Mouse (Mus musculus) E14TG2a.4 (cell line): ENCODE results near the gene Fscn3.

Experiments
- H3K27me3 ChIP-seq: 2 replicates; pipeline ENCODE4 v1.6.1; 2014; ENCODE audit warnings: low read length, control low read depth; ENCODE audit not compliant: insufficient read depth
- H3K36me3 ChIP-seq: 2 replicates; pipeline ENCODE4 v1.6.1; 2014; ENCODE audit warnings: low read length, control low read depth; ENCODE audit not compliant: insufficient read depth
- H3K4me1 ChIP-seq: replicated peaks from 2 replicates; pipeline ENCODE4 v1.6.1; 2014; ENCODE audit warnings: low read depth, low read length, control low read depth
- H3K4me3 ChIP-seq: replicated peaks from 2 replicates; pipeline ENCODE4 v1.5.1; 2014; ENCODE audit warnings: mild to moderate bottlenecking, low read length
- H3K9me3 ChIP-seq: 2 replicates; pipeline ENCODE4 v1.6.1; 2014; ENCODE audit warnings: low read length, control low read depth
- CTCF ChIP-seq: conservative IDR thresholded peaks from 2 replicates; pipeline ENCODE4 v1.5.1; 2014; ENCODE audit warnings: low read length
- NANOG ChIP-seq: IDR thresholded peaks from 2 replicates; pipeline ENCODE4 v1.6.1; 2014; ENCODE audit warnings: borderline replicate concordance, low read length, mixed read lengths
- POU5F1 ChIP-seq: IDR thresholded peaks from 2 replicates; pipeline ENCODE4 v1.6.1; 2014; ENCODE audit warnings: low read length, borderline replicate concordance

The Fscn3 gene

DNA sequence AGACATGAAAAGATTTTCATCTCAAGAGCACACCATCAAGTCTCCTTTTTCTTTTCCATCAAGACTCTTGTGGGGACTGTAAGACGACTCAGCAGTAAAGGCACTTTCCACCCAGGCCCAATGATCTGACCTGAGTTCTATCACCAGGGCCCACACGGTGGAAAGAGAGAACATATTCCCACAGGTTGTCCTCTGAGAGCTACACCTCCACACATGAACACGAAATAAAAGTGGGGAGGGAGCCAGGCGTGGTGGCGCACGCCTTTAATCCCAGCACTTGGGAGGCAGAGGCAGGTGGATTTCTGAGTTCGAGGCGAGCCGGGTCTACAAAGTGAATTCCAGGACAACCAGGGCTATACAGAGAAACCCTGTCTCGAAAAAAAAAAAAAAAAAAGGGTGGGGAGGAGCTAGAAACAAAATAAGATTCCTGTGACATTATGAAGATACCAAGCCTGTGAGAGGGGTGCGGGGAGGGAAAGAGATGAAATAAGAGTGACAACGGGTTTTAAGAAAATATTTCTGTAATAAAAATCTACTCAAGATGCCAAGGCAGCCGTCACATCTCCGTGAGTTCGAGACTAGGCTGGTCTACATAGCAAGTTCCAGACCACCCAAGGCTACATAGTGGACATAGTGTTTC, 4.8 kb upstream of the Fscn3 start:
- Histone ChIP-seq H3K4me1 (peaks cover 56% of the 10 kb centered on the region), H3K36me3 (peaks cover 50% of the 10 kb centered on the region), H3K9me3 (no peaks in the 10 kb centered on the region), H3K4me3 (peak overlapping the region; percentile 94; the same call in 1 of the 2 replicates), H3K27me3 (no peaks in the 10 kb centered on the region)
- TF ChIP-seq CTCF: no peak
- no peak for TF ChIP-seq POU5F1
- no peak for TF ChIP-seq NANOG

- Histone ChIP-seq H3K36me3 (peaks cover 45% of the 10 kb centered on the region), H3K4me1 (peaks cover 50% of the 10 kb centered on the region)
These were observed 4.3 kb upstream of the Fscn3 start, which contains the start of gene Arf5 for GRCm38 (mm10) chr6:28423313-28423712. Gene Arf5, plus strand, starts transcription at chr6:28423560.

GRCm38 (mm10) chr6:28423767-28424695, 3.6 kb upstream of the Fscn3 start:
- Histone ChIP-seq H3K4me1 (peaks cover 43% of the 10 kb centered on the region), H3K36me3 (peaks cover 38% of the 10 kb centered on the region), H3K4me3 (peak overlapping the region; percentile 94), H3K9me3 (no peaks in the 10 kb centered on the region), H3K27me3 (no peaks in the 10 kb centered on the region)
- no peak for TF ChIP-seq POU5F1
- TF ChIP-seq CTCF: no peak
- no peak for TF ChIP-seq NANOG

More at GRCm38 (mm10) chr6:28423313-28423712, 4.3 kb upstream of the Fscn3 start, which contains the start of gene Arf5:
- Histone ChIP-seq H3K27me3 (no peaks in the 10 kb centered on the region), H3K9me3 (no peaks in the 10 kb centered on the region), H3K4me3 (peak within 1 kb of the TSS; percentile 94)
- TF ChIP-seq POU5F1: no peak
- no peak for TF ChIP-seq NANOG
- TF ChIP-seq CTCF: no peak

DNA sequence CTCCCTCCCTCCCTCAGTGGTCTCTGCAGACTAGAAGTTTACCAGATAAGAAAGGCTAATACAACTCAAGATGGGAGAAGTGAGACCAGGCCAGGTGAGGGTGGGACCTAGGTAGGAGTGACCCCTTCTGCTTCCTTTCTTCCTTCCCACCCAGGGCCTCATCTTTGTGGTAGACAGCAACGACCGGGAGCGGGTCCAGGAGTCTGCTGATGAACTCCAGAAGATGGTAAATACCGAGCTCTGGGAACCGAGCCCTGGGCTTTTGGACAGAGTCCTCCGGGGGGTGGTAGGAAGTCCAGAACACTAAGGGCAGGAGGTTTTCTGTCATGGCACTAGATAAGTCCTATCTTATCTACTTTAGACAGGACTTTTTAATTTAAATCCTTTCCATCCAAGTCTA, 2.6 kb upstream of the Fscn3 start:
- Histone ChIP-seq H3K36me3 (peaks cover 28% of the 10 kb centered on the region), H3K9me3 (no peaks in the 10 kb centered on the region), H3K4me1 (peaks cover 36% of the 10 kb centered on the region), H3K4me3 (no peak overlapping the region), H3K27me3 (no peaks in the 10 kb centered on the region)
- TF ChIP-seq POU5F1 (no peak), NANOG (no peak), CTCF (no peak)

DNA sequence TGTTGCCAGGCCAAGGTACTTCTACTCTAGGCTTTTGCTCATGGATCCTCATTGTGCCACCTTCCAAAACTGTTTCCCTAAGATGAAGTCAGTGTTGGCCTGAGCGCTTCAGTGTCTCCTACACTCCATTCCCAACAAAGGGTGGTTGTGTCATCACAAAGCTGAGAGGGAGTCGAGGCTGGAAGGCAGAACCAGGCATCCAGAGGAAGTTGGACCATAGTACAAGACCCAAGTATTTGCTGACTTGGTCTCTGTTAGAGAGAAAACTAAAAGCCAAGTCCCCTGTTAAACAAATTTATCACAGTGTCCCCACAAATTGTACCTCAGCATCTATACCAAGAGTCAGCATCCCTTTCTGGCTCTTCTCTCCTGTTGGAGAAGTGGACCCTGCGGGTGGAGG, 701 bp downstream of the Fscn3 start, which contains the start of gene Gcc1:
Gene Gcc1 (minus strand): TSS at position 101 of the 400 bp plus-strand sequence.
- no peaks in the 10 kb centered on the region for H3K27me3 ChIP-seq
- no peak within 1 kb of the TSS for H3K4me3 ChIP-seq
- peaks cover 14% of the 10 kb centered on the region; the same call in 1 of the 2 replicates for H3K4me1 ChIP-seq
- H3K36me3 ChIP-seq: peaks cover 22% of the 10 kb centered on the region
- TF ChIP-seq POU5F1: no peak
- no peaks in the 10 kb centered on the region for H3K9me3 ChIP-seq

GRCm38 (mm10) chr6:28429870-28430269, 2.3 kb downstream of the Fscn3 start:
- Histone ChIP-seq H3K4me3 (no peak overlapping the region), H3K9me3 (no peaks in the 10 kb centered on the region), H3K4me1 (peaks cover 7% of the 10 kb centered on the region; the same call in 1 of the 2 replicates), H3K36me3 (peaks cover 22% of the 10 kb centered on the region), H3K27me3 (no peaks in the 10 kb centered on the region)
- TF ChIP-seq NANOG: no peak
- no peak for TF ChIP-seq CTCF
- TF ChIP-seq POU5F1: no peak

DNA sequence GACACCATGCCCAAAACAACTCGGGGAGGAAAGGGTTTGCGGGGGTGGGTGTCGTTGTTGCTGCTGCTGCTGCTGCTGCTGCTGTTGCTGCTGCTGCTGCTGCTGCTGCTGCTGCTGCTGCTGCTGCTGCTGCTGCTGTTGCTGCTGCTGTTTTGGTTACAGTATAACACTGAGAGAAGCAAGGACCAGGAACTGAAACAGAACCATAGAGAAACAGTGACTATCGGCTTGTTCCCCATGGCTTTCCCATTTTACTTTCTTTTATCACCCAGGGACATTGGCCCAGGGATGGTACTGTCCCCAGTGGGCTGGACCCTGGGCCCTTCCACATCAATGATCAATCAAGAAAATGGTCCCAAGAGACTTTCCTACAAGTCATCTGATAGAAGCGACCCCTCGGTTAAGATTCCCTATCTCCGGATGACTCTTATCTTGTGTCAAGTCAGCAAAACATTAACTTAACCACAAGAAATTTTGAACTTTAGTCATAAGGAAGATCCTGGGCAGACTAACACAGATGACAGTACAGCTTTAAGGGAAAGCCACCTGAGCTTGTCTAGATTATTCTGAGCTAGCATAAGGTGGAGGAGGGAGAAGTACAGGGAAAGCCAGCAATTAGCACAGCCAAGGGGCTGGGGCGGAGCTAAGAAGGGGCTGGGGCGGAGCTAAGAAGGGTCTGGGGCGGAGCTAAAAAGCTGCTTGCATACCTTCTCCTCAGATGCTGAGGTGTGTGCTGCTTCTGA, 3.4 kb downstream of the Fscn3 start:
- H3K4me1 ChIP-seq: 0 out of 2 replicates have a peak, but pooled peaks cover 4% of the 10 kb centered on the region
- TF ChIP-seq POU5F1 (no peak), NANOG (no peak)
- peaks cover 11% of the 10 kb centered on the region for H3K36me3 ChIP-seq
- no peak overlapping the region for H3K4me3 ChIP-seq
- no peaks in the 10 kb centered on the region for H3K9me3 ChIP-seq
- H3K27me3 ChIP-seq: peaks cover 10% of the 10 kb centered on the region; the same call in 1 of the 2 replicates

GRCm38 (mm10) chr6:28431538-28431855, 3.9 kb downstream of the Fscn3 start:
- TF ChIP-seq CTCF: no peak
- TF ChIP-seq NANOG: no peak
- TF ChIP-seq POU5F1: no peak
- Histone ChIP-seq H3K27me3 (peaks cover 10% of the 10 kb centered on the region; the same call in 1 of the 2 replicates), H3K4me3 (no peak overlapping the region), H3K9me3 (no peaks in the 10 kb centered on the region), H3K4me1 (0 out of 2 replicates have a peak, but pooled peaks cover 4% of the 10 kb centered on the region), H3K36me3 (peaks cover 7% of the 10 kb centered on the region)
